ENCODE assay signal across 10 mouse cellular contexts in genomic region chr1:155704182-155704581, GRCm38 (mm10). TPM values are rescaled to one million over a fixed set of nuclear protein-coding genes. Genes with fewer than 3 reads are reported as not detected.
DNase-seq lines count a peak whose midpoint lies in the region; ATAC-seq and TF ChIP-seq lines count a peak whose summit lies in the region.
"Had no signal": no experiment of that assay in that cellular context is flagged by ENCODE, and none has a peak within 500 bp of the region (broad histone marks: within the 10 kb centered on the region; RNA-seq: fewer than 3 reads in every experiment).

No protein-coding gene starts in this region.

- peak; percentile 29 for DNase-seq in left cerebral cortex, postnatal 4 days
- DNase-seq in left cerebral cortex, adult 2 months (ENCODE audit: extremely low spot score in 1 of 2, low spot score in 2 of 2): no peak
- DNase-seq in gastrocnemius, postnatal 14 days: no peak
- DNase-seq in left cerebral cortex, postnatal 10 days (ENCODE audit: extremely low spot score in 1 of 2, low spot score in 2 of 2): no peak

- peak; percentile 53 for ATAC-seq in forebrain, embryonic 15.5 days (replicated peaks)
- ATAC-seq in limb, embryonic 13.5 days (ENCODE audit: low FRiP score, low read depth): 0 out of 2 replicates have a peak, but pooled peaks have one; percentile 44
- peak; percentile 64; the same call in 1 of the 2 replicates for ATAC-seq in stomach, embryonic 14.5 days (ENCODE audit: insufficient number of reproducible peaks, insufficient read depth, low FRiP score, low read depth)

- H3K27ac ChIP-seq in left cerebral cortex, adult 2 months: no peak overlapping the region
- no peak overlapping the region for H3K27ac ChIP-seq in forebrain, embryonic 15.5 days (replicated peaks)
- H3K27ac ChIP-seq in limb, embryonic 13.5 days: no peak overlapping the region
- no peak overlapping the region for H3K27ac ChIP-seq in stomach, embryonic 14.5 days (ENCODE audit: low read length)
- H3K27ac ChIP-seq: liver, embryonic 15.5 days had no signal

- H3K4me2 ChIP-seq in forebrain, embryonic 15.5 days (replicated peaks): no peak overlapping the region
- no peak overlapping the region for H3K4me2 ChIP-seq in limb, embryonic 13.5 days (replicated peaks)
- H3K4me2 ChIP-seq in stomach, embryonic 14.5 days (replicated peaks; ENCODE audit: low read depth, low read length): no peak overlapping the region
- H3K4me2 ChIP-seq: liver, embryonic 15.5 days had no signal

- intact Hi-C loops in left cerebral cortex, postnatal 4 days (cut with DNase I): no loop called here
- intact Hi-C loops in left cerebral cortex, adult 2 months (cut with DNase I): no loop called here
- intact Hi-C loops in gastrocnemius, postnatal 14 days (cut with DNase I; ENCODE audit: low total_unique reads): no loop called here
- intact Hi-C loops in left cerebral cortex, postnatal 10 days (cut with DNase I): no loop called here

- no peak overlapping the region for H3K4me3 ChIP-seq in left cerebral cortex, adult 2 months
- no peak overlapping the region for H3K4me3 ChIP-seq in forebrain, embryonic 15.5 days
- no peak overlapping the region for H3K4me3 ChIP-seq in limb, embryonic 13.5 days
- no peak overlapping the region for H3K4me3 ChIP-seq in stomach, embryonic 14.5 days (ENCODE audit: low read depth, low read length)
- H3K4me3 ChIP-seq: liver, embryonic 15.5 days had no signal

- no peaks in the 10 kb centered on the region for H3K36me3 ChIP-seq in forebrain, embryonic 15.5 days
- H3K36me3 ChIP-seq in limb, embryonic 13.5 days: no peaks in the 10 kb centered on the region
- H3K36me3 ChIP-seq in stomach, embryonic 14.5 days (ENCODE audit: control insufficient read depth, insufficient read depth, low read length): no peaks in the 10 kb centered on the region
- H3K36me3 ChIP-seq: liver, embryonic 15.5 days had no signal

- H3K27me3 ChIP-seq in forebrain, embryonic 15.5 days: no peaks in the 10 kb centered on the region
- H3K27me3 ChIP-seq in limb, embryonic 13.5 days: 0 out of 2 replicates have a peak, but pooled peaks cover 6% of the 10 kb centered on the region
- H3K27me3 ChIP-seq in stomach, embryonic 14.5 days (ENCODE audit: control insufficient read depth, insufficient read depth, low read length): no peaks in the 10 kb centered on the region
- H3K27me3 ChIP-seq: liver, embryonic 15.5 days had no signal

- WGBS in forebrain, embryonic 15.5 days: 52% methylated on average over 5 of the region's 5 CpGs
- 67% methylated on average over 5 of the region's 5 CpGs for WGBS in limb, embryonic 13.5 days
- WGBS in stomach, embryonic 14.5 days: 44% methylated on average over 5 of the region's 5 CpGs

- no peak overlapping the region for H3K9ac ChIP-seq in forebrain, embryonic 15.5 days (replicated peaks)
- H3K9ac ChIP-seq in limb, embryonic 13.5 days: no peak overlapping the region
- no peak overlapping the region for H3K9ac ChIP-seq in stomach, embryonic 14.5 days (replicated peaks; ENCODE audit: low read depth, low read length)
- H3K9ac ChIP-seq: liver, embryonic 15.5 days had no signal

- no peaks in the 10 kb centered on the region for H3K9me3 ChIP-seq in forebrain, embryonic 15.5 days
- no peaks in the 10 kb centered on the region for H3K9me3 ChIP-seq in limb, embryonic 13.5 days
- no peaks in the 10 kb centered on the region for H3K9me3 ChIP-seq in stomach, embryonic 14.5 days (ENCODE audit: control insufficient read depth, low read depth, low read length)
- H3K9me3 ChIP-seq: liver, embryonic 15.5 days had no signal

- H3K4me1 ChIP-seq in forebrain, embryonic 15.5 days: peaks cover 14% of the 10 kb centered on the region
- H3K4me1 ChIP-seq in limb, embryonic 13.5 days: no peaks in the 10 kb centered on the region
- H3K4me1 ChIP-seq in stomach, embryonic 14.5 days (ENCODE audit: control insufficient read depth, insufficient read depth, low read length): no peaks in the 10 kb centered on the region
- H3K4me1 ChIP-seq: liver, embryonic 15.5 days had no signal

- TF ChIP-seq CTCF in left cerebral cortex, adult 2 months (IDR thresholded peaks at IDR 0.05): no peak

RNA-seq across cellular contexts. Expression of gene Lhx4, which starts 47.3 kb away (rescaled TPM):
- under 1 TPM in 1 of 2 experiments, not detected in 1; 0.14 TPM for total RNA-seq in left cerebral cortex, postnatal 4 days (2021)
- total RNA-seq in left cerebral cortex, adult 2 months (2021): not detected
- polyA plus RNA-seq in forebrain, embryonic 15.5 days (2015; fragmentation: Nextera tagmentation; extraction: Ambion mirVana): 0.33 TPM in 1 of 2 replicates, not detected in the other
- polyA plus RNA-seq in limb, embryonic 13.5 days (2015; fragmentation: Nextera tagmentation; extraction: Ambion mirVana): 0.05 TPM in 1 of 2 replicates, not detected in the other
- polyA plus RNA-seq in stomach, embryonic 14.5 days (2014; fragmentation: Nextera tagmentation; extraction: Ambion mirVana): 0.08 and 0.12 TPM in 2 replicates
- total RNA-seq in gastrocnemius, postnatal 14 days (2021): not detected
- under 1 TPM in 1 of 2 experiments, not detected in 1; 0.06 TPM for total RNA-seq in left cerebral cortex, postnatal 10 days (2021)
- total RNA-seq: gastrocnemius, adult 18-20 months; left cerebral cortex, adult 18-20 months had no signal
- polyA plus RNA-seq: liver, embryonic 15.5 days had no signal
